Mouse (Mus musculus): ENCODE data around the gene Tdo2.

- no peak for TF ChIP-seq CTCF (IDR thresholded peaks at IDR 0.05; ENCODE audit: control insufficient read depth, insufficient read depth, insufficient read length)
- TF ChIP-seq USF1 (IDR thresholded peaks at IDR 0.05; ENCODE audit: low read depth): no peak
- TF ChIP-seq MYOD1 (IDR thresholded peaks at IDR 0.05; ENCODE audit: control insufficient read depth, insufficient read length, low read depth): no peak
- no peak for TF ChIP-seq CEBPB (IDR thresholded peaks at IDR 0.05; ENCODE audit: low read depth)
- no peak for TF ChIP-seq MAX (IDR thresholded peaks at IDR 0.05)
- no peak for TF ChIP-seq MYOG (IDR thresholded peaks at IDR 0.05; ENCODE audit: control insufficient read depth, extremely low read depth, insufficient read length)
- no peak for TF ChIP-seq FOSL1 (IDR thresholded peaks at IDR 0.05; ENCODE audit: insufficient read depth, low read length, poor library complexity, severe bottlenecking)
These were observed 395 bp downstream of the Tdo2 start for GRCm38 (mm10) chr3:81975607-81976006.

All from C2C12 (cell line).